Mouse (Mus musculus): ENCODE results near the gene B4galt5. TPM values are rescaled to one million over a fixed set of nuclear protein-coding genes. Genes with fewer than 3 reads are reported as not detected.

The B4galt5 gene
- polyA plus RNA-seq, 1 experiment from 2014 or later, result 22.6 TPM

DNA sequence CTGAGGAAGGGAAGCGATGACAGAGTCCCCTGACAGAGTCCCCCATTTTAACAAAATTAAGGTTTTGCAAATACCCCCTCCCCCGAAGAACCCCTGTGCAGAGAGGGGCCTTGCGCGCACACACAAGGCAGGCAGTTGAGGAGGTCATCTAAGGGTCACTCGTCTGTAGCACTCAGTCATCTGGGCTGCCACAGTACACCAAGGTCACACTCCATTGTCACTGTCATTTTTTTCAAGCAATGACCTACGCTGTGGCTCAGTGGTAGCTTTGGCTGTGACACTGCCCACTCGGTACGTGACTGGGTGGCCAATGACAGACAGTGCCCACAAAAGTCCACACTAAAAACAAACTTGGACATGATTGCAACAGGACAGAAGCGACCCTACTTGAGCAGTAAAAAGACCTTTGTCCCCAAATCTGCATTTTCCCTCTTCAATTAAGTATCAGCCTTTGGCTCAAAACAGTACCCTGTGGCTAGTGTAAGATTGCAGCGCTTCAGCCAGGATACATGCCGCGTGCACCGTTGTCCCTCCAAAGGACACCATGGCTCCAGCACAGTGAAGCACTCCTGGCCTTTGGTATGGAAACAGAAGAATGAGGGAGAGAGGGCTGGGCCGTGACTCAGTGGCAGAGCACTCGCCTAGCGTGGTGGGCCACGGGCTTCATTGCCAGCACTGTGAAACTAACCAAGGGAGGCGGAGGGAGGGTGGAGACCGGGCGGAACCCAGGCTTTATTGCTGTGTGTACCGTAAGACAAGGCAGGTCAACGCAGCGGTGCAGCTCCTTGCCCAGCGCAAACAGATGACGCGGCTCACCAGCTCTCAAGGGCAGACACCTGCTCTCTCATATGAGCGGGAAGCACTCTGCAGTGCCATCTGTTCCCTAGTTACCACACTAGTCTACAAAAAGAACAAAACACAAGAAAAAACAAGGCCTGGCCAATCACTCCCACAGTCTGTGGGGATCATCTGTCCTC, 50.0 kb downstream of the B4galt5 start:
- Histone ChIP-seq H3K9me3 (ENCODE audit: control insufficient read depth, low read length) (no peaks in the 10 kb centered on the region), H3K36me3 (ENCODE audit: control insufficient read depth, insufficient read depth, low read length) (0 out of 2 replicates have a peak, but pooled peaks cover 8% of the 10 kb centered on the region), H3K4me1 (ENCODE audit: control insufficient read depth, insufficient read depth, low read depth, low read length) (peaks cover 4% of the 10 kb centered on the region; the same call in 1 of the 2 replicates), H3K27me3 (replicated peaks; ENCODE audit: control insufficient read depth, insufficient read depth, low read length) (no peaks in the 10 kb centered on the region), H3K4me2 (ENCODE audit: low read length) (no peak overlapping the region), H3K4me3 (ENCODE audit: low read length) (no peak overlapping the region), H3K27ac (ENCODE audit: low read depth, low read length) (peak overlapping the region; percentile 72), H3K9ac (ENCODE audit: low read depth, low read length) (no peak overlapping the region; the same call in 1 of the 2 replicates)
- WGBS, result 57% methylated on average over 27 of the region's 27 CpGs
- ATAC-seq, result peak; percentile 45; the same call in 1 of the 2 replicates

DNA sequence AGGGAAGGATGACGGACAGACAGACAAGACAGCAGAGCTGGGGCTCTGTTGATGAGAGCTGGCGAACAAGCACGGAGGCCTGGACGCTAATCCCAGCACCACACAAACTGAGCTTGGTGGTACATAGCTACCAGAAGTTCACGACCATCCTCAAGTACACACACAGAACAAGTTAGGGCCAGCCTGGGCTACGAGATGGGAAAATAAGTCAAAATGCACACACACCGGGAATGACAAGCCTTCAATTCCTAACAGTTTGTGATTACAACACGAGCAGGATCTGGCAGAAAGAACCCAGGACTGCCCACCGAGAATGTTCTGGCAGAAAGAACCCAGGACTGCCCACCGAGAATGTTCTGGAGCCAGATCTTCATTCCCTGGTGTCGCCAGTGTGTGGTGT, 51.0 kb downstream of the B4galt5 start:
- H3K4me3 ChIP-seq (ENCODE audit: low read length), result no peak overlapping the region
- no peaks in the 10 kb centered on the region for H3K27me3 ChIP-seq (replicated peaks; ENCODE audit: control insufficient read depth, insufficient read depth, low read length)
- H3K4me1 ChIP-seq (ENCODE audit: control insufficient read depth, insufficient read depth, low read depth, low read length), result peaks cover 4% of the 10 kb centered on the region; the same call in 1 of the 2 replicates
- no peak overlapping the region for H3K9ac ChIP-seq (ENCODE audit: low read depth, low read length)
- no peak for ATAC-seq
- H3K27ac ChIP-seq (ENCODE audit: low read depth, low read length), result no peak overlapping the region
- H3K36me3 ChIP-seq (ENCODE audit: control insufficient read depth, insufficient read depth, low read length), result 0 out of 2 replicates have a peak, but pooled peaks cover 3% of the 10 kb centered on the region
- no peak overlapping the region for H3K4me2 ChIP-seq (ENCODE audit: low read length)
- no peaks in the 10 kb centered on the region for H3K9me3 ChIP-seq (ENCODE audit: control insufficient read depth, low read length)
- 96% methylated on average over 11 of the region's 11 CpGs for whole genome bisulfite sequencing

DNA sequence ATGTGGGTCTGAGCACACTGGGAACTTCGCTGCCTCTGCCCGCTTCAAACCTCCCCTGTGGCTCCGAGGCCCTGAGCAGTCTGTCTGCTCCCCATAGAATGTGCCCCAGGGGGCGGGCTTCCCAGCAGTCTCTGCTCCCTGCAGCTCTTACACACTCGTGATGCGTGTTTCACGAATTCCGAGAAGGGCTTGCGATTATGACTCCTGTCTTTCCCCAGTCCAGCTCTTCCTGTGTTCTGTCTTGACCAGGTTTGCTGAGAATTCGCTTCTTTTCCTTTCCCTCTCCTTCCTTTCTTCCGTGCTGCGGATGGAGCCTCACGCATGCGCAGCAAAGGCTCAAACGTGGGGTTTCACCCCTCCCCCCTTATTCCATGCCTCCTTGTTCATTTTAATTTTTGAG, 54.1 kb downstream of the B4galt5 start:
- Histone ChIP-seq H3K4me2 (ENCODE audit: low read length) (peak overlapping the region; percentile 27; the same call in 1 of the 2 replicates), H3K9ac (ENCODE audit: low read depth, low read length) (0 out of 2 replicates have a peak overlapping the region, but pooled peaks have one; percentile 38), H3K4me1 (ENCODE audit: control insufficient read depth, insufficient read depth, low read depth, low read length) (peaks cover 4% of the 10 kb centered on the region; the same call in 1 of the 2 replicates), H3K9me3 (ENCODE audit: control insufficient read depth, low read length) (no peaks in the 10 kb centered on the region), H3K27me3 (replicated peaks; ENCODE audit: control insufficient read depth, insufficient read depth, low read length) (no peaks in the 10 kb centered on the region), H3K27ac (ENCODE audit: low read depth, low read length) (no peak overlapping the region), H3K36me3 (ENCODE audit: control insufficient read depth, insufficient read depth, low read length) (no peaks in the 10 kb centered on the region), H3K4me3 (ENCODE audit: low read length) (no peak overlapping the region)
- 63% methylated on average over 15 of the region's 15 CpGs for WGBS
- no peak for ATAC-seq

- Histone ChIP-seq H3K27ac (ENCODE audit: low read depth, low read length) (no peak overlapping the region), H3K9ac (ENCODE audit: low read depth, low read length) (no peak overlapping the region), H3K4me1 (ENCODE audit: control insufficient read depth, insufficient read depth, low read depth, low read length) (no peaks in the 10 kb centered on the region; the same call in 1 of the 2 replicates), H3K27me3 (replicated peaks; ENCODE audit: control insufficient read depth, insufficient read depth, low read length) (no peaks in the 10 kb centered on the region), H3K4me2 (ENCODE audit: low read length) (no peak overlapping the region; the same call in 1 of the 2 replicates), H3K4me3 (ENCODE audit: low read length) (no peak overlapping the region), H3K36me3 (ENCODE audit: control insufficient read depth, insufficient read depth, low read length) (no peaks in the 10 kb centered on the region), H3K9me3 (ENCODE audit: control insufficient read depth, low read length) (no peaks in the 10 kb centered on the region)
- 74% methylated on average over 7 of the region's 7 CpGs for WGBS
- no peak for ATAC-seq
Observed at GRCm38 (mm10) chr2:167294216-167294615, 54.8 kb downstream of the B4galt5 start.

DNA sequence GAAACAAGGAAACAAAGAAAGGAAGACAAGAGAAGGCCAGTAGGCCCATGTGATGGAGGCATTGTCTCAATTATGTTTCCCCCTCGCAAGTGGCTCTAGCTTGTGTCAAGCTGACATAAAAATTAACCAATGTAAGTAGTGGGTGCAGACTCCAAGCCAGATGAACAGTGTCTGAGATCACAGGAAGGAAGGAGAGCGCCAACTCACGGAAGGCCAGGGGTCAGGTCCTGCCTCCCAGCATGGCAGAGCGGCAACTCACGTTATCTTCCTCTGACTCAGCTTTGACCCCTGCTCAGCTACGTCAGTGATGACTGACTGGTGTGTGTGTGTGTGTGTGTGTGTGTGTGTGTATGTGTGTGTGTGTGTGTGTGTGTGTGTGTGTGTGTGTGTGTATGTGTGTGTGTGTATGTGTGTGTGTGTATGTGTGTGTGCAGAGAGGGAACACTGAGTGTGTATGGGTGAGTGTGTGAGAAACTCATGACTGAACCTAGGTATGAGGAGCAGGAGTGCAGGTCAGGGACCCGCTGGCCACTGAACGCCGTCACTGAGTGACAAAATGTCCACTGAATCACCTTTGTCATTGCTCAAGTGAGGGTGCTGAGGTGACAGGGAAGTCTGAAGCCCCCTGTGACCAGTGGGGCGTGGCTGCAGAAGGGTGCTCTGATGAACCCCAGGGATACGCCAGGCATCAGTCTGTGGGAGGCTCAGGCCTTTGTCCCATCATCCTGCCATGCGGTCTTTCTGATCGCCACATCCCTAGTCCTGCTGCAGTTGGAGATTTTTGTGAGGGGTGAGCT, 55.5 kb downstream of the B4galt5 start:
- H3K4me1 ChIP-seq (ENCODE audit: control insufficient read depth, insufficient read depth, low read depth, low read length), result no peaks in the 10 kb centered on the region
- H3K27me3 ChIP-seq (replicated peaks; ENCODE audit: control insufficient read depth, insufficient read depth, low read length), result no peaks in the 10 kb centered on the region
- H3K36me3 ChIP-seq (ENCODE audit: control insufficient read depth, insufficient read depth, low read length), result no peaks in the 10 kb centered on the region
- ATAC-seq, result no peak
- no peaks in the 10 kb centered on the region for H3K9me3 ChIP-seq (ENCODE audit: control insufficient read depth, low read length)
- no peak overlapping the region for H3K4me2 ChIP-seq (ENCODE audit: low read length)
- no peak overlapping the region for H3K4me3 ChIP-seq (ENCODE audit: low read length)
- no peak overlapping the region for H3K27ac ChIP-seq (ENCODE audit: low read depth, low read length)
- WGBS, result 71% methylated on average over 13 of the region's 13 CpGs
- no peak overlapping the region for H3K9ac ChIP-seq (ENCODE audit: low read depth, low read length)

DNA sequence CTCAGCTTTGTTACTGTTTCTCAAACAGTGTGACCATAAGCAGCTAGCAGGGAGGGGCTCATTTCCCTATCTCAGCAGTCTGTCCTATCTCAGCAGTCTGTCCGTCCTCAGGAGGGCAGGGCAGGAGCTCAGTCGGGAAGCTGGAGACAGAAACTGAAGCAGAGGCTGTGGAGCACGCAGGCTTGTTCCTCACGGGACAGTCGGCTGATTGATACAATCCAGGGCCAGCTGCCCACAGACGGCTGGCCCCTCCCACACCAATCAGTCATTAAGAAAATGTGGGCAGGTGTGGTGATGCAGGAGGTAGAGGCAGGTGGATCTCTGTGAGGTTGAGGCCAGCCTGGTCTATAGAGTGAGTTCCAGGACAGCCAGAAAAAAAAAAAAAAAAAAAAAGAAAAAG, 56.1 kb downstream of the B4galt5 start:
- Histone ChIP-seq H3K4me1 (ENCODE audit: control insufficient read depth, insufficient read depth, low read depth, low read length) (no peaks in the 10 kb centered on the region), H3K4me3 (ENCODE audit: low read length) (no peak overlapping the region), H3K36me3 (ENCODE audit: control insufficient read depth, insufficient read depth, low read length) (no peaks in the 10 kb centered on the region), H3K9ac (ENCODE audit: low read depth, low read length) (no peak overlapping the region), H3K27ac (ENCODE audit: low read depth, low read length) (no peak overlapping the region), H3K27me3 (replicated peaks; ENCODE audit: control insufficient read depth, insufficient read depth, low read length) (no peaks in the 10 kb centered on the region), H3K9me3 (ENCODE audit: control insufficient read depth, low read length) (no peaks in the 10 kb centered on the region), H3K4me2 (ENCODE audit: low read length) (no peak overlapping the region)
- ATAC-seq, result no peak
- WGBS, result 10% methylated on average over 6 of the region's 6 CpGs

- WGBS, result 81% methylated on average over 4 of the region's 4 CpGs
- Histone ChIP-seq H3K36me3 (ENCODE audit: control insufficient read depth, insufficient read depth, low read length) (no peaks in the 10 kb centered on the region), H3K9me3 (ENCODE audit: control insufficient read depth, low read length) (no peaks in the 10 kb centered on the region), H3K9ac (ENCODE audit: low read depth, low read length) (no peak overlapping the region), H3K27ac (ENCODE audit: low read depth, low read length) (no peak overlapping the region), H3K4me2 (ENCODE audit: low read length) (no peak overlapping the region), H3K4me3 (ENCODE audit: low read length) (no peak overlapping the region), H3K4me1 (ENCODE audit: control insufficient read depth, insufficient read depth, low read depth, low read length) (no peaks in the 10 kb centered on the region), H3K27me3 (replicated peaks; ENCODE audit: control insufficient read depth, insufficient read depth, low read length) (no peaks in the 10 kb centered on the region)
- no peak for ATAC-seq
Observed at GRCm38 (mm10) chr2:167292151-167292591, 56.8 kb downstream of the B4galt5 start.

- no peaks in the 10 kb centered on the region for H3K9me3 ChIP-seq (ENCODE audit: control insufficient read depth, low read length)
- H3K27ac ChIP-seq (ENCODE audit: low read depth, low read length), result no peak overlapping the region
- H3K4me1 ChIP-seq (ENCODE audit: control insufficient read depth, insufficient read depth, low read depth, low read length), result no peaks in the 10 kb centered on the region
- no peaks in the 10 kb centered on the region for H3K36me3 ChIP-seq (ENCODE audit: control insufficient read depth, insufficient read depth, low read length)
- no peaks in the 10 kb centered on the region for H3K27me3 ChIP-seq (replicated peaks; ENCODE audit: control insufficient read depth, insufficient read depth, low read length)
- WGBS, result 91% methylated on average over 11 of the region's 11 CpGs
- H3K4me2 ChIP-seq (ENCODE audit: low read length), result no peak overlapping the region
- no peak overlapping the region for H3K9ac ChIP-seq (ENCODE audit: low read depth, low read length)
- ATAC-seq, result no peak
- H3K4me3 ChIP-seq (ENCODE audit: low read length), result no peak overlapping the region
Observed at GRCm38 (mm10) chr2:167291656-167292055, 57.3 kb downstream of the B4galt5 start.

GRCm38 (mm10) chr2:167281461-167281860, 67.5 kb downstream of the B4galt5 start:
- no peaks in the 10 kb centered on the region for H3K4me1 ChIP-seq (ENCODE audit: control insufficient read depth, insufficient read depth, low read depth, low read length)
- no peak for ATAC-seq
- H3K4me2 ChIP-seq (ENCODE audit: low read length), result no peak overlapping the region
- no peak overlapping the region for H3K27ac ChIP-seq (ENCODE audit: low read depth, low read length)
- H3K27me3 ChIP-seq (replicated peaks; ENCODE audit: control insufficient read depth, insufficient read depth, low read length), result no peaks in the 10 kb centered on the region; the same call in 1 of the 2 replicates
- 92% methylated on average over 13 of the region's 13 CpGs for WGBS
- no peaks in the 10 kb centered on the region for H3K36me3 ChIP-seq (ENCODE audit: control insufficient read depth, insufficient read depth, low read length)
- H3K4me3 ChIP-seq (ENCODE audit: low read length), result no peak overlapping the region
- H3K9me3 ChIP-seq (ENCODE audit: control insufficient read depth, low read length), result no peaks in the 10 kb centered on the region
- H3K9ac ChIP-seq (ENCODE audit: low read depth, low read length), result no peak overlapping the region

Data from hindbrain, embryonic 16.5 days (tissue).